Mouse (Mus musculus): ENCODE measurements at regions not wholly inside any gene's neighbourhood (a gene's known extent, or its start where the extent isn't known, plus 50 kb on each side); places are given as distances from the start of the nearest gene placed in this dataset.
"Not testable (repeated sequence)": the region's sequence is repeated elsewhere in the genome, so short reads cannot be mapped to it uniquely, and the experiment has no call there.

DNA sequence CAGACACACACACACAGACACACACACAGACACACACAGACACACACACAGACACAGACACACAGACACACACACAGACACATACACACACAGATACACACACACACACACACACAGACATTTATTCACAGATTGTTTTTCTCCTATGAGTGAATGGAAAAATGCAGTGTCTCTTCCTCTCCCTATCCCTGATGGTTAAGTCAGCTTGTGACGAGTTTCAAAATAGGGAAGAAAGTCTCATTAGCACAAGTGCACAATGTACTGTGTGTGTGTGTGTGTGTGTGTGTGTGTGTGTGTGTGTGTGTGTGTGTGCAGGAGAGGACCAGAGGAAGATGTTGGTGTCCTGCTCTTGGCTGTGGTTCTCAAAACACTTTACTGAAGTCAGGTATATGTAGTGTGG, 140.3 kb upstream of the 1700056E22Rik start:
- DNase-seq (ENCODE audit: low spot score); H3K4me3 ChIP-seq; H3K27ac ChIP-seq; H3K4me1 ChIP-seq; H3K27me3 ChIP-seq (ENCODE audit: low read depth, poor library complexity, severe bottlenecking); H3K9me3 ChIP-seq (replicated peaks); H3K36me3 ChIP-seq: not testable (repeated sequence)
- 100% methylated on average over 1 of the region's 1 CpGs for WGBS

DNA sequence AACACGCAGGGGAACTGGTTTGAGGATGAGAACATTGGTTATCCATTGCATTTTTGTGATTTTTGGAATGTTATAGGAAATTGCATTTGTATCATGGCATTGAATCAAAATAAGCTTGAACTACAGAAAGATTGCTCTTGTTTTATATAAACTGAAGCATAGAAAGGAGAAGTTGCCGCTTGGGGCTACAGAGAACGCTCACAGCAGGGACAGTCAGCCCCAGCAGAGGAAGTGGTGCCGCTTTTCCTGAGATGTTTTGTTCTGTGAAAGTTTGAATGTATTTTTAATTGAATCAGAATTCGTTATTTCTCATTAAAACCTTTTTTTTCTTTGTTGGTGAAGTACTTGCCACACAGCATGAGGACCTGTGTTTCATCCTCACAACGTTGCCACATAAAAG, 139.6 kb upstream of the 1700056E22Rik start:
- no peak overlapping the region for H3K27ac ChIP-seq
- H3K9me3 ChIP-seq (replicated peaks), result no peaks in the 10 kb centered on the region
- H3K4me1 ChIP-seq, result peaks cover 2% of the 10 kb centered on the region; the same call in 1 of the 2 replicates
- no peak for DNase-seq (ENCODE audit: low spot score)
- no peaks in the 10 kb centered on the region for H3K27me3 ChIP-seq (ENCODE audit: low read depth, poor library complexity, severe bottlenecking)
- H3K36me3 ChIP-seq, result no peaks in the 10 kb centered on the region
- 83% methylated on average over 6 of the region's 6 CpGs for WGBS
- H3K4me3 ChIP-seq, result no peak overlapping the region

DNA sequence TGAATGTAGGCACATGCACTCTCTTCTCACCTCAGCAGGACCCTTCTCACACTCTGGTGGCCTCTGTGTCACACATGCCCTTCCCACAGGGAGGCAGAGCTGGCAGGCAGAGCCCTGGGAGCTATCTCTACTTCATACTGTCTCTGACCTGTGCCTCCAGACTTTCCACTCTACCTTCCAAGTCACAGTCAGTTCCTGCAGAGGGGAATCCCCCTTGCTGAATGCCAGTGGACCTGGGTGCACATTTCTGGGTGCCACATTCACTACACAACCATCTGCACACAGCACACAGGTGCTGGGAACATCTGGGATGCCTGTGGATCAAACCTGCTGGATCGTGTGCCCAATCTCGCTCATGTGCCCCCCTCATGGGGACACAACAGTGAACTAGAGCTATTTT, 138.9 kb upstream of the 1700056E22Rik start:
- WGBS, result 90% methylated on average over 2 of the region's 2 CpGs
- H3K4me3 ChIP-seq, result no peak overlapping the region
- peaks cover 2% of the 10 kb centered on the region; the same call in 1 of the 2 replicates for H3K4me1 ChIP-seq
- no peak overlapping the region for H3K27ac ChIP-seq
- no peaks in the 10 kb centered on the region for H3K36me3 ChIP-seq
- no peak for DNase-seq (ENCODE audit: low spot score)
- H3K27me3 ChIP-seq (ENCODE audit: low read depth, poor library complexity, severe bottlenecking), result no peaks in the 10 kb centered on the region
- no peaks in the 10 kb centered on the region for H3K9me3 ChIP-seq (replicated peaks)

DNA sequence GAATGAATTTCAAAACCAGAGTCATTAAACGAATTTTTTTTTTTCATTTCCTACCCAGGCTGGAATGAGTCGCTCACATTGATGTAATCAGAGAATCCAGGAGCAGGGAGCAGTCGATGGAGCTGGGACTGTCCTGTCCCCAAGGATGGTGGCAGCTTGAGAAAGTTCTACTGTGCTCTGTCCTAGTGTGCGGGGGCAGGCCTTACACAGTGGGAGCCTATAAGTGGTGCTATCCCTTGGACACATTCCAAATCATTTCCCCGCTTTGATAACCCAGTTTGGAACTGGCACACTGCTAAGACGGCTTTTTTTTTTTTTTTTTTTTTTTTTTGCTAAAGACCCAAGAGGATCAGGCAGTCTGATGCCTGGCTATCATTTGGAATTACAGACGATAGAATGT, 137.5 kb upstream of the 1700056E22Rik start:
- WGBS, result 85% methylated on average over 7 of the region's 7 CpGs
- Histone ChIP-seq H3K9me3 (replicated peaks) (no peaks in the 10 kb centered on the region), H3K36me3 (no peaks in the 10 kb centered on the region), H3K4me3 (no peak overlapping the region), H3K4me1 (no peaks in the 10 kb centered on the region), H3K27me3 (ENCODE audit: low read depth, poor library complexity, severe bottlenecking) (no peaks in the 10 kb centered on the region), H3K27ac (no peak overlapping the region)
- DNase-seq (ENCODE audit: low spot score), result no peak

DNA sequence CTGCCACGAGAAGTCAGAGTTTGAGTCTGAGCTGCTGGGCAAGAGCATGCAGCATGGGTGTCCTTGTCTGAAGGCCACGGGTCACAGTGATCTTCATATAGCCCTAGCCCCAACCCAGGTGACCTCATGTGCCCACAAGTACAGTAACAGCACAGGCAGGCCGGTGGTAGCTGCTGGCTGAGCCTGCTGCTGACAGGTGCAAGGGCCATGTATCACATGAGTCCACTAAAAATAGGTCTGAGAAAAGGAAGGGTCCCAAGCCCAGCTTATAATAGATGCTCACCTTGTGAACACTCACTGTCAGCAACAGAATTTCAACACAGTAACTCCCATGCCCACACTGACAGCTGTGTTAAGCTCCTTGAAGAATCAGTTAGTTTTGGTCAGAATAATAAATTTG, 136.8 kb upstream of the 1700056E22Rik start:
- Histone ChIP-seq H3K27me3 (ENCODE audit: low read depth, poor library complexity, severe bottlenecking) (no peaks in the 10 kb centered on the region), H3K4me3 (no peak overlapping the region), H3K9me3 (replicated peaks) (no peaks in the 10 kb centered on the region), H3K27ac (no peak overlapping the region), H3K4me1 (no peaks in the 10 kb centered on the region), H3K36me3 (no peaks in the 10 kb centered on the region)
- WGBS, result 88% methylated on average over 3 of the region's 3 CpGs
- no peak for DNase-seq (ENCODE audit: low spot score)

DNA sequence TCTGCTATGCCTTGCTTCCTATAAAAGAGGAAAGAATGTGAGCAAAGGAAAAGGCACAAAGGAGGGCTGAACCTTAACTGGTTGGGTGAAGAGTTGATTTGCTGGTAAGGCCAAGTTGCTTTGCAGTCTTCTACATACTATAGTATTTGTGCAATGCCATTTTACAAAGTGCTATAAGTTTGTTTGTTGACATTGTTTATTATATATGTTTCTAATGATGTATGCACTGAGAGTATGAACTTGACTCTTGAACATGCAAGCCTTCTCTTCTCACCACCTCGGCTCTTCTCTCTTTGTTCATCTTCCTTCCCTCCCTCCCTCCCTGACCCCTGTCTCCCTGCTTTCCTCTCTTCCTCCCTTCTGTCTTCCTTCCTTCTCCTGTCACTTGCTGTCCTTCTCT, 135.9 kb upstream of the 1700056E22Rik start:
- H3K27me3 ChIP-seq (ENCODE audit: low read depth, poor library complexity, severe bottlenecking), result no peaks in the 10 kb centered on the region
- no peaks in the 10 kb centered on the region for H3K9me3 ChIP-seq (replicated peaks)
- H3K4me1 ChIP-seq, result no peaks in the 10 kb centered on the region
- H3K27ac ChIP-seq, result no peak overlapping the region
- no peak for DNase-seq (ENCODE audit: low spot score)
- no peaks in the 10 kb centered on the region for H3K36me3 ChIP-seq
- H3K4me3 ChIP-seq, result no peak overlapping the region
- 79% methylated on average over 1 of the region's 1 CpGs for WGBS

DNA sequence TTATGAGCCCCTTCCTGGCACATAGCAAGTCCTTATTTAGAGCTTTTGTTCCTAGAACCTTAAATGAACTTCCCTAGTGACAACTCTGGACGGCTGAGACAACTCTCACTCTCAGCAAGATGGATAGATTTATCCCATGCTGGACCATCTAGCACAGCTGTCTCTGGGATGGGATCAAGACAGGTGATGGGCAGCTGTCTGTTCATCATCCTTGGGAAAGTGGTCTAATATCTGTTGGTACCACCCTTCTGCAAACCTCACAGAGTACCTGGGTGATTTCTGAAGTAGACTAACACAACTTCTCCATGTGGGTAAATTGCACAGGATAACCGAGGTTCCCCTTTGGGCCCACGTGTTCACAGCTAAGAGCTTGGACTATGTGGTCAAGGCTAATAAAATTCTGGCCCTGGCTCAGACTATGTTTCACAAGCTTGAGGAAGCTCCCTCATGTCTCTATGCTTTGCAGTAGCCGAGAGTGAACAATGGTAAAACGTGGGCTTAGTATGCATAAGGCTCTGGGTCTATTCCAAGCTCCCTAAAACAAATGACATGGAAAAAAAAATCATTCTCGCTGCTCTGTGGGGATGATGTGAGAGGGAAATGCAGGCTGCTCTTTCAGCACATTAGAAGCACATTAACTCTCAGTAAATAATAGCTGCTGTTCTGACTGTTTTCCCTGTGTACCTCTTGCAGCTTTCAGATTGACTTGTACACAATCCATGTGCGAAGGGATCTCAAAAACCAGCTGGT, 135.1 kb upstream of the 1700056E22Rik start:
- H3K4me1 ChIP-seq, result no peaks in the 10 kb centered on the region
- no peak overlapping the region for H3K4me3 ChIP-seq
- H3K9me3 ChIP-seq (replicated peaks), result no peaks in the 10 kb centered on the region
- 85% methylated on average over 7 of the region's 7 CpGs for WGBS
- DNase-seq (ENCODE audit: low spot score), result no peak
- H3K27me3 ChIP-seq (ENCODE audit: low read depth, poor library complexity, severe bottlenecking), result no peaks in the 10 kb centered on the region
- no peaks in the 10 kb centered on the region for H3K36me3 ChIP-seq
- no peak overlapping the region for H3K27ac ChIP-seq

DNA sequence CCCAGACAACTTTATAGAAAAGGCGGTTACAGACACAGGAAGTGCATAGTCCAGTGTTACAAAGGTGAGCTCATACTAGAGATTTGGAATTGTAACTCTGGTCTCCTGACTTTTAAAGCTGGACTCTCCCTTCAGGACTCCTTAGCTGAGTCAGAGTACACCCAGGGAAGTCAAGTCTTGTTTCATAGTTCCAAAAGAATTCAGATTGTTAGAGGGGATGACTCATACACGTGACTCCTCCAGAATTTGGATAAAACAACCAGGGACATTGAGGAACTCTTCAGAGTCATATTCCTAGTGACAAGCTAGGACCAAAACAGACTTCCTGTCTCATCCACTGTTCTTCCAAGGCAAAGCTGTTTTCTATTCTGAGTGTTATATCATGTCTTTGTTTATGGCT, 132.8 kb upstream of the 1700056E22Rik start:
- H3K9me3 ChIP-seq (replicated peaks), result no peaks in the 10 kb centered on the region
- H3K36me3 ChIP-seq, result no peaks in the 10 kb centered on the region
- 83% methylated on average over 2 of the region's 2 CpGs for WGBS
- DNase-seq (ENCODE audit: low spot score), result no peak
- no peak overlapping the region for H3K4me3 ChIP-seq
- H3K4me1 ChIP-seq, result no peaks in the 10 kb centered on the region
- H3K27me3 ChIP-seq (ENCODE audit: low read depth, poor library complexity, severe bottlenecking), result no peaks in the 10 kb centered on the region
- no peak overlapping the region for H3K27ac ChIP-seq

DNA sequence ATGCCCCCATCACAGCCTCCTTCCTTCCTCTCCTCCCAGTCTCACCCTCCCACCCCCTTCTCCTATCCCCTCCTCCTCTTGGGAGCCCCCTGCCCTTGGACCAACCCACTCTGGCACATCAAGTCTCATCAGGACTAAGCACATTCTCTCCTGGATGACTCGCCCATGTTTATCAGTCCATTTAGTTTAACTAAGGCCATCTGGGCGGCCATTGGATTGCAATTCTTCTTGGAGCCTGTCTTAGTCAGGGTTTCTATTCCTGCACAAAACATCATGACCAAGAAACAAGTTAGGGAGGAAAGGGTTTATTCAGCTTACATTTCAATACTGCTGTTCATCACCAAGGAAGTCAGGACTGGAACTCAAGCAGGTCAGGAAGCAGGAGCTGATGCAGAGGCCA, 128.4 kb upstream of the 1700056E22Rik start:
- DNase-seq (ENCODE audit: low spot score); H3K9me3 ChIP-seq (replicated peaks); H3K27ac ChIP-seq; H3K36me3 ChIP-seq; H3K27me3 ChIP-seq (ENCODE audit: low read depth, poor library complexity, severe bottlenecking); H3K4me1 ChIP-seq; H3K4me3 ChIP-seq: not testable (repeated sequence)
- 84% methylated on average over 2 of the region's 2 CpGs for WGBS

DNA sequence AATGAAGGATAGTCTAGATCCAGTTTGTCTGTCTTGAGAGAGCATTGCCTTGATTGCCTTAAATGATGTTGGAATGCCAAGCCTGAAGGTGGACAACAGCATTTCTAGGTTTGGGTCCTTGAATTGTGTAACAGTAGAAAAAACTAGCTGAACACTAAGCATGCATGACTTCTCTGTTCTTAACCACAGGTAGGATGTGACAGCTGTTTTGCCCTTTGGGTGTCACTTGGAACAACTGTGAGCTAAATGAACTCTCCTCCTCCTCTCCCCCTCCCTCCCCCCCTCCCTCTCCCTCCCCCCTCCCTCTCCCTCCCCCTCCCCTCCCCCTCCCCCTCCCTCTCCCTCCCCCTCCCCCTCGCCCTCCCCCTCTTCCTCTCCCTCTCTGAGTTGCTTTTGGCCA, 113.6 kb upstream of the 1700056E22Rik start:
- no peaks in the 10 kb centered on the region for H3K4me1 ChIP-seq
- H3K27me3 ChIP-seq (ENCODE audit: low read depth, poor library complexity, severe bottlenecking), result no peaks in the 10 kb centered on the region
- no peak overlapping the region for H3K4me3 ChIP-seq
- H3K27ac ChIP-seq, result no peak overlapping the region
- no CpG with 5 or more reads among the region's 1 CpGs for WGBS
- no peaks in the 10 kb centered on the region for H3K9me3 ChIP-seq (replicated peaks)
- DNase-seq (ENCODE audit: low spot score), result no peak
- no peaks in the 10 kb centered on the region for H3K36me3 ChIP-seq

DNA sequence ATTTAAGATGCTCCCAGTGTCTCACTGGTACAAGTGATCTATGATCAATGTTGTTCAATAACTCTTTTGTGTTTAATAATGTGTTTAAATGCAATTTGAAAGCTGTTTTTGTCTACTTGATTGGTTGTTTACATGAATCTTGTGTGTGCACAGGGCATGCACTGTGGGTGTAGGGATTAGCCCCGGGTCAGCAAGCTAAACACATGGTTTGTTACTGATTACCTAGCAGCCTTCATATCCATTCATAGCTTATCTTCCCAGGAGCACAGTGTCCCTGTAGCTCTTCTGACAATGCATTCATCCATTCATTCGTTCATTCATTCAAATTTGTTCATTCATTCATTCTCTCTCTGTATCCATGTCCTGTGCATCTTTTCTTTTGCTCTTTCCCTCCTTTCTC, 108.9 kb upstream of the 1700056E22Rik start:
- Histone ChIP-seq H3K27me3 (ENCODE audit: low read depth, poor library complexity, severe bottlenecking) (no peaks in the 10 kb centered on the region), H3K27ac (no peak overlapping the region), H3K36me3 (no peaks in the 10 kb centered on the region), H3K4me1 (no peaks in the 10 kb centered on the region), H3K9me3 (replicated peaks) (no peaks in the 10 kb centered on the region), H3K4me3 (no peak overlapping the region)
- no peak for DNase-seq (ENCODE audit: low spot score)
- 75% methylated on average over 2 of the region's 2 CpGs for whole genome bisulfite sequencing

DNA sequence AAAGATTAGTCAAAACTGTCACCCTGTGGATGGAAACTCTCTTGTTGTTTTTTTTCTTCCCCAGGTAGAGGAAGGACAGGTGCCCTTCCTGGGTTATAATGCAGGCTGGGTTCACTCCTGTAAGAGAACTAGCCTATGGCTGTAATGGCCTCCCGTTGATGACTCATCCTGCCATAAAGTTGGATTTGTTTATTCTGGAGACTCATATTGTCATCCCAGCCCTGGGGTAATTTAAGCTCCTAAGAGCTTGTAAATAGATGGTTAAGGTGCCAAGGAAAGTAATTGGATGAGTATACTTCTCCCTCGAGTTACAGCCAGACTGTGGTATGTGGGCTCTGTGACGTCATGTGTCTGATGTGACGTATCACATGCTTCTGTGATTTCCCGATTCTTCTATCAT, 106.4 kb upstream of the 1700056E22Rik start:
- no peak overlapping the region for H3K27ac ChIP-seq
- H3K4me1 ChIP-seq, result no peaks in the 10 kb centered on the region
- DNase-seq (ENCODE audit: low spot score), result no peak
- no peaks in the 10 kb centered on the region for H3K36me3 ChIP-seq
- H3K9me3 ChIP-seq (replicated peaks), result no peaks in the 10 kb centered on the region
- H3K4me3 ChIP-seq, result no peak overlapping the region
- 57% methylated on average over 5 of the region's 5 CpGs for WGBS
- H3K27me3 ChIP-seq (ENCODE audit: low read depth, poor library complexity, severe bottlenecking), result no peaks in the 10 kb centered on the region

DNA sequence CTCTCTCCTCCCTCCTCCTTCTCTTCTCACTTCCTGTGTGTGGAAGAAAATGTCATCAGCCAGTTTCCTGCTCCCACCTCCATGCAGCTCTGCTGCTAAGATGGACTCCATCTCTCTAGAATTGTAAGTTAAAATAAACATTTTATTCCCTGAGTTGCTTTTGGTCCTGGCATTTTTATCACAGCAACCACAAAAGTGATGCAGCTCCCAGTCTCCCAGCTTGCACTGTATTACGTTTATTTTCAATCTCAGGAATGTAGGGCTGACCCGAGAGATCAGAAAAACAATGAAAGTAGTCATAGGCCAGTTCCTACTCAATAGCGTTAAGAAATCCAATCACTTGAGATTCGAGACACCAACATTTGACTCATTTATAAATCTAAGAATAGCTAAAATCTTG, 106.0 kb upstream of the 1700056E22Rik start:
- WGBS, result 88% methylated on average over 4 of the region's 4 CpGs

DNA sequence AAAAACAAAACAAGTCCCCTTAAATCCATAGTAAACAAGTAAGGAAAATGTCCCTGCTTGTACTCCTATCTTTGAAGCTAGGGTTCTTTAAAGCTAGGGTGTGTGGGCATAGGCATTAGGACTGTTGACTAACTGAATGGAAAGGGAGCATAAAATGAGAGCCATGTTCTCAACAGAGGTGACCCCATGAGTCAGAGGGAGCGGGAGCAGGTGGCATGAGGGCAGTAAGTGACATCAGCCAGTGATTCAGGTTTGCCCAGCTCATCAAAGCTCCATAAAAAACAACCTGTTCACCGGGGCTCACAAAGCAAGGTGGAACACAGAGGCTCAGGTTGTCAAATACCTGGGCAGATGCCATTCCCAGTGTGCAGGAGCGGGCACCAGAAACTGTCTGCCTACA, 104.6 kb upstream of the 1700056E22Rik start:
- Histone ChIP-seq H3K27me3 (ENCODE audit: low read depth, poor library complexity, severe bottlenecking) (no peaks in the 10 kb centered on the region), H3K4me1 (no peaks in the 10 kb centered on the region), H3K27ac (no peak overlapping the region), H3K9me3 (replicated peaks) (no peaks in the 10 kb centered on the region), H3K36me3 (no peaks in the 10 kb centered on the region), H3K4me3 (no peak overlapping the region)
- WGBS, result 86% methylated on average over 3 of the region's 3 CpGs
- DNase-seq (ENCODE audit: low spot score), result no peak

More for the DNA sequence above, 106.0 kb upstream of the 1700056E22Rik start:
- Histone ChIP-seq H3K4me1 (no peaks in the 10 kb centered on the region), H3K27ac (no peak overlapping the region), H3K27me3 (ENCODE audit: low read depth, poor library complexity, severe bottlenecking) (no peaks in the 10 kb centered on the region), H3K4me3 (no peak overlapping the region), H3K36me3 (no peaks in the 10 kb centered on the region), H3K9me3 (replicated peaks) (no peaks in the 10 kb centered on the region)
- no peak for DNase-seq (ENCODE audit: low spot score)

Measured in limb, embryonic 10.5 days (tissue).